In genomic region chr9:21434410-21434809, GRCm38 (mm10) we compare ENCODE assay signal across 16 mouse cellular contexts.
"Had no signal": no experiment of that assay in that cellular context is flagged by ENCODE, and none has a peak within 500 bp of the region (broad histone marks: within the 10 kb centered on the region; RNA-seq: fewer than 3 reads in every experiment).

No protein-coding gene starts in this region.

- H3K4me2 ChIP-seq: liver, embryonic 15.5 days; lung, embryonic 15.5 days; midbrain, embryonic 11.5 days; midbrain, embryonic 13.5 days; neural tube, embryonic 13.5 days; neural tube, embryonic 15.5 days had no signal

- H3K4me3 ChIP-seq: liver, embryonic 15.5 days; lung, embryonic 15.5 days; megakaryocyte, embryonic 14.5 days; midbrain, embryonic 13.5 days; myocyte; neural tube, embryonic 13.5 days; neural tube, embryonic 15.5 days had no signal

- ATAC-seq: liver, postnatal 0 days; midbrain, embryonic 13.5 days; midbrain, embryonic 16.5 days had no signal

- H3K36me3 ChIP-seq: lung, embryonic 15.5 days; midbrain, embryonic 13.5 days; neural tube, embryonic 13.5 days; neural tube, embryonic 15.5 days had no signal

- H3K9me3 ChIP-seq: liver, embryonic 15.5 days; lung, embryonic 15.5 days; megakaryocyte, embryonic 14.5 days; midbrain, embryonic 13.5 days; neural tube, embryonic 13.5 days; neural tube, embryonic 15.5 days had no signal

- H3K9ac ChIP-seq: liver, embryonic 15.5 days; liver, postnatal 0 days; lung, embryonic 15.5 days; midbrain, embryonic 13.5 days; neural tube, embryonic 13.5 days; neural tube, embryonic 15.5 days had no signal

- DNase-seq: liver, postnatal 0 days; retina, postnatal 1 day; right cerebral cortex, adult 18-20 months; spleen, adult 18-20 months; thymus, adult 2 months; thymus, postnatal 25 days; thymus, postnatal 4 days had no signal

- H3K27me3 ChIP-seq: liver, embryonic 15.5 days; lung, embryonic 15.5 days; megakaryocyte, embryonic 14.5 days; midbrain, embryonic 13.5 days; neural tube, embryonic 13.5 days; neural tube, embryonic 15.5 days had no signal

- H3K27ac ChIP-seq: liver, embryonic 15.5 days; lung, embryonic 15.5 days; midbrain, embryonic 13.5 days; neural tube, embryonic 13.5 days; neural tube, embryonic 15.5 days had no signal
